Mouse (Mus musculus): ENCODE results near the gene Kcnf1.

Kcnf1 gene

DNA sequence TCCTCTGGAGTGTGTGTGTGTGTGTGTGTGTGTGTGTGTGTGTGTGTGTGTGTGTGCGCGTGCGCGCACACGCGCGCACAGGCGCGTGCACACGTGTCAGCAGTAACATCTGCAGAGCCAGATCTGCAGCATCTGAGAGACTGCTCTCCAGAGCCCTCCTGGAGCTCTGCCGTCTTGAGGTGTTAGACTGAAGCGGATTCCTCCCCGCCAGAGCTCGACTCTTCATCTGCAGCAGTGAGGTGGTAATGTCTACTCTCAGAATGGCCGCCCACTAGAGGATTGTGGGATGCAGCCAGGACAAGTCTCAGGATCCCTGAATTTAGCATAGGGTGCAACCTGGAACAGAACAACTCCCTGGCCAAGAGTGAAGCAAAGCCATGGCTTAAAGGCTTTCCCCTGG lies 19.1 kb downstream of the Kcnf1 start:
- DNase-seq = no peak

DNA sequence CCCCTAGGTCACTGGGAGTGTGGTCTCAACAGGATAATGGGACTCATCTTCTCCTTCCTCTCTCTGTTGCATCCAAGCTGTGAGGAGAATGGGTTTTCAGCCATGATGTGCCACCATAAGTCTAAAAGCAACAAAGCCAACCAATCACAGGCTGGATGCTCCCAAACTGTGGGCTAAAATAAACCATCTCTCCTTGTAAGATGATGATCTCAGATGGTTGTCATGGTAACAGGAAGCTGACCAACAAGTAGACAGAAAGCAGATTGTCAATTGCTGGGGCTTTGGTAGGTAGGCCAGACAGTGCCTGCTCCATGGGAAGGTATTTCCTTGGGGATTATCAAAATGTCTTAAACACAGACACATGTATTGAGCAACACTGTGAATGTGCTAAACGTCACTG lies 20.9 kb downstream of the Kcnf1 start:
- DNase-seq = no peak

DNA sequence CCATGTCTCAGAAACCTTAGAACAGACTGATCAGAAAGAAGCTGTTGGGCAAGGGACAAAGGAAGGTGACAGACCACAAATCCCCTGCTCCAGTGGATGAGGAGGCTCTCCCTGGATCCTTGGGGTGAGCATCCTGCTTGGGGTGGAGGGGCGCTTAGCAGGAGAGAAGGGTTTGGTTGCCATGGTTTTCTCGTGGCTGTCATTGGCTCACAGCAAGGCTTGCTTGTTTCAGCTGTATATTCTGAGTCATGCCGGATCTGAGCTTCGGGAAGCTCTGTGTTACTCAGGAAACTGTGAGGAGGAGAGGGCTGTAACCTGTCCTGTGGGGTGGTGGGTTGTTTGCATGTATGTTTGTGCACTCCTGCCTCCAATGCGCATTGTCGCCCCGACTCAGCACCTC lies 23.8 kb downstream of the Kcnf1 start:
- DNase-seq = no peak

DNA sequence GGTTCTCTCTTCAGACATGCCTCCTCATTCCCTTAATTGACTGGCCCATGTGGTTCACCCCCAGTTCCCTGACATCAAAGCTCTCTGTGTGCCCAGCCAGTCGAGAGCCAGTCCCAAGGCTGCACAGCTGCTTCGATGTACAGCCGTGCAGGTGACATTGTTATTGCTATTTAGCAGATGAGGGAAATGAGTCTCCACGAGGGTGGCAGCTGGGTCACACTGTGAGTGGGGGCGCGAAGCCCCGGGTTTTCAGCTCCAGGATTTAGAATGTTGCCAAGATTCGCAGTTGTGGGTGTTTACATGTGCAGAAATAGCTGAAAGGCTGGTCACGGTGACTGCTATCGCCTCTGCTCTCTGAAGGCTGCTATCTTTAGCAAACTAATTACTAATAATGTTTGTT lies 27.8 kb downstream of the Kcnf1 start:
- DNase-seq = no peak

DNA sequence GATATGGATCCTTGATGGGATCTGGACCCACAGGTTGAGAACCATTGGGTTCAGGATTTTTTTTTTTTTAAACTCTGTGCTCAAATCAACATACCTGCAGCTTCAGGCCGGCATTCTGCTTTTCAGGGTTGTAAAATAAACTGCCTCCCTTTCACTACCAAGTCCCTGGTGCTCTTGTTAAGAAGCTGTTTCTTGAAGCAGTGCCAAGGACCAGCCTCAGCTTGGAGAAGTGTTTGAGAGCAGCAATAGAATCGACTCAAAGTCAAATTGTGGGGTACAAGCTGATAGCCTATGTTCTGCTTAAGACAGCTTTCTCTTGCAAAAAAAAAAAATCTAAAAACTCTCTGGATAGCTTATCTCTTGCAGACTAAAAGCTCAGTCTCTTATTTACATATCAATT lies 34.9 kb downstream of the Kcnf1 start:
- DNase-seq = no peak

DNA sequence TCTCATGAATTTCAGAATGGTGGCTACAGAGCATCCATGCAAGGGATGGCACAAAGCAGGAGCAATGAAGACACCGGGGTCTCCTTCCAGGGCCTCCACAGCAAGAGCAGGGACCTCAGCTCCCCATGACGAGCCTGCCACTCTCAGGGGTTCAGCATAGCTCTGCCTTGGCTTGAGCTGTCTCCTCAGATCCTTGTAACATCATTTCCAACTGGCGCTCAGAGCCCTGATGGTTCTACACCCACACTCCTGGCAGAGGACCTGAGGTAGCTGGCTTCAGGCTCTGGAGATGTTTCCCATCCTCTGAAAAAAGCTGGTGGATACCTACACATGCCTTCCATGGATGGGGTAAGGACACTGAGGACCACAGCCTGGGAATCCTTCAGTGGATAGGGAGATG lies 36.3 kb downstream of the Kcnf1 start:
- DNase-seq = no peak

DNA sequence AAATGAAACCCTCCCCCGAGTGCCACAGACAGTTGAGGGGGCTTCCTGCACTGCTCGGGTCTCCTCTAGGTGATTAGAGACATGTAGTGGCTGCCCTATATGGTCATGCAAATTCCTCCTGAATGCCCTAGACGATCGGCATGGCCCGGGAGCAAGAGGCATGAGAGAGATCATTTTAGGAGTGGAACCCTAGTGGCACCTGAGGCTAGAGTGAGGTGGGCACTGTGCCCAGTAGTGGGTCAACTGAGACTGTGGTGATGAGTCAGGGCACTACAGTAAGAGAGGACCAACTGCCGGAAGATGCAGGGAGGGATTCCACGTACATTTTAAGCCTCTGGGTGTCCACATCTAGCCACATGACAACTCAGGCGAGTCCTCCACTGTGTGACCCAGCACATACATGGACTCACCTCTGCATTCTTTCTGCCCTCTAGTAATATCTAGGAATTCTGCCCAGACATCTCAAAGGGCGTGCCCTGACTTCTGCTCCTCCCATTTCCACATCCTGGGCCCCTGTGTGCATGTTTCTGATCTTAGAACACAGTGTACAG lies 42.1 kb downstream of the Kcnf1 start:
- no peak for DNase-seq

DNA sequence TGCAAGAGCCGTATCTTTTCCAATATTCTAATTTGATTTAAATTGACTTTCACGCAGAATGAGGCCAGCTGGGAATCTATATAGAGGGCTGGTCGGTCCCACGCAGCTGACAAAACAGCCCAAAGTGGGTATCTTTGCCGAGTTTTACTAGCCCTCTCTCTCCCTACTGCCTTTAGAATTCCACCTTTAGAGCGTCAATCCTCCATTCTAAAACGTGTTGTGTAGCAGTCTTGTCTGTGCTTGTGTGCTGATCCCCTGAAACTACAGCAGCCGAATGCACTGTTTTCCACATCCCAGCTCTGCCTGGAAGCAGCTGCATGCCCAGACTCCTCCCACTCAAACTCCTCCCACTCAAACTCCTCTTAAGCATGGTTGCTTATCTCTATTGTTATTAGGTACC lies 44.4 kb downstream of the Kcnf1 start:
- no peak for DNase-seq

DNA sequence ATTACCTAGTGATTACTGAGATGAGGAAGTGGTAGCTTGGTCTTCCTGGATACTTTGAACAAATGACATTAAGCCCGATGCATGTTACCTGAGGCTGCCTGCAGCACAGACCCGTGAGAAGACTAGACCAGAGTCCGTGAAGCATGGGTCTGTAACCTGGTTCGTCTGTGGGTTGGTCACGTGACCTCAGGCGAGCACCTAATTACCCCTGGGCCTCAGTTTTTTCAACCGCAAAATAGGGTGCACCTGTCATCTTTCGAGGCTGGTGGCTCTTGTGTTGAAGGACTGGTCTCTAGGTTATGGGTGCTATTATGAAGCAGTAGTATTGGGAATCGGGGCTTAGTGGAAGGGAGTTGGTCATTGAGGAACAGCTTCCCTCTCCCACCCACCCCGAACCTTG lies 45.1 kb downstream of the Kcnf1 start:
- no peak for DNase-seq

DNA sequence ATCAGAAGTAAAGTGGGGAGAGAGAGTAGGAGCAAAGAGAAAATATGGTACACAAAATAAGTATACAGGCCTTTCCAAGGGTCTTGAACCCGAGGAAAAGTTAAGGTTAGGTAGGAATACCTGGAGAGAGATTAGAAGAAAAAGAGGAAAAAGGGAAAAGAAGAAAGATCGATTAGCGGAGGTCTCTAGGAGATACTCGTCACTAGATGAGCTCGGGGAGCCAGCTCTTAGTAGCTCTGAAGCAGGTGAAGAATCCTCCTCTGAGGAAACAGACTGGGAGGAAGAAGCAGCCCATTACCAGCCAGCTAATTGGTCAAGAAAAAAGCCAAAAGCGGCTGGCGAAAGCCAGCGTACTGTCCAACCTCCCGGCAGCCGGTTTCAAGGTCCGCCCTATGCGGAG lies 53.8 kb downstream of the Kcnf1 start:
- DNase-seq = peak; percentile 25

Data from cerebellum, adult 9-11 months (tissue).